Mouse (Mus musculus): ENCODE data around the gene Aim2. TPM values are rescaled to one million over a fixed set of nuclear protein-coding genes. Genes with fewer than 3 reads are reported as not detected.

The Aim2 gene
- polyA plus RNA-seq, 1 experiment from 2014 or later: 5.8 TPM

DNA sequence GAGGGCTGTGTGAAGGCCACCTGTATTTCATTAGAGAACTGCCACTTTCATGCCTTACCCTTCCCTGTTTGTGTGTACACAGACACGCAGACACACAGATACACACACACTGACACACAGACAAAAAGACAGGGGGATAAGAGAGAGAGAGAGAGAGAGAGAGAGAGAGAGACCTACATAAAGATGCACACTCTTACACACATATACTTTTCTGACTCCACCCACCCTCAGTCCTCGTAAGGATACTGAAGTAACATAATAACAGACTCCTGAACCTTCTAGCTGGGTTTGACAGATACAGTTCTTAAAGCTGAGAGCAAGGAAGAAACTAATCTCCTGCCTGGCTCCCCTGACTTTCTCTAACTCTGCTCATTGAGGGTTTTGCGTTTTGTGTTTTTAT is 38.8 kb downstream of the Aim2 start:
- 11% methylated on average over 3 of the region's 3 CpGs for WGBS

DNA sequence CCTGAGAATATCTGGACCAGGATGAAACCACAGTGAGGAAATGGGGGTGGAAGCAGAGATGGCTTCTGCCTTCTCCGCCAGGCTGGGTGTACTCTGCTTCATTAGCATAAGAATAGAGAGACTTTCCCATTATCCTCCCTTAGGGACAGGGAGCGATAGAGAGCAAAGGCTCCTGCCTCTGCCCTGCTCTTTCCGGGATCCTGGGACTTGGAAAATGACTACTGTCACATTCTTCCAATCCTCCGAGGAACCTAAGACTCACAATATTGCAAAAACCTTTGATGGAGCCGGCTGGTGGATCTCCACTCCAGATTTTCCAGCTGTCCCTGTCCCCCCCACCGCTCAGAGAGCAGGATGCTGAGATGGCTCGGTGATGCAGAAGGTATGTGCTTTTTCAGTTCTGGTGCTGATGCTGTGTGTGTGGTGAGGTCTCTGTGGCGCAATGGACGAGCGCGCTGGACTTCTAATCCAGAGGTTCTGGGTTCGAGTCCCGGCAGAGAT is 39.3 kb downstream of the Aim2 start:
- H3K9me3 ChIP-seq (ENCODE audit: control insufficient read depth, low read length): no peaks in the 10 kb centered on the region
- H3K4me3 ChIP-seq (ENCODE audit: low read depth, low read length): peak overlapping the region; percentile 11; the same call in 1 of the 2 replicates
- H3K36me3 ChIP-seq (ENCODE audit: control insufficient read depth, insufficient read depth, low read length): no peaks in the 10 kb centered on the region; the same call in 1 of the 2 replicates
- no peaks in the 10 kb centered on the region for H3K27me3 ChIP-seq (ENCODE audit: control insufficient read depth, insufficient read depth, low read length)
- peaks cover 2% of the 10 kb centered on the region; the same call in 1 of the 2 replicates for H3K4me1 ChIP-seq (replicated peaks; ENCODE audit: control insufficient read depth, insufficient read depth, low read length)
- peak; percentile 85 for DNase-seq (ENCODE audit: low spot score)
- peak; percentile 90 for ATAC-seq (replicated peaks; ENCODE audit: low FRiP score)
- peak overlapping the region; percentile 24; the same call in 1 of the 2 replicates for H3K9ac ChIP-seq (ENCODE audit: low read length)
- peak overlapping the region; percentile 20; the same call in 1 of the 2 replicates for H3K27ac ChIP-seq (ENCODE audit: low read depth, low read length)
- H3K4me2 ChIP-seq (ENCODE audit: low read depth, low read length, severe bottlenecking): peak overlapping the region; percentile 31; the same call in 1 of the 2 replicates
- under 1% methylated on average over 13 of the region's 13 CpGs for WGBS

More for the DNA sequence above, 38.8 kb downstream of the Aim2 start:
- peak overlapping the region; percentile 31 for H3K4me2 ChIP-seq (ENCODE audit: low read depth, low read length, severe bottlenecking)
- DNase-seq (ENCODE audit: low spot score) (no peak), ATAC-seq (replicated peaks; ENCODE audit: low FRiP score) (peak; percentile 32; the same call in 1 of the 2 replicates)
- peak overlapping the region; percentile 24 for H3K9ac ChIP-seq (ENCODE audit: low read length)
- no peaks in the 10 kb centered on the region for H3K9me3 ChIP-seq (ENCODE audit: control insufficient read depth, low read length)
- peak overlapping the region; percentile 6; the same call in 1 of the 2 replicates for H3K4me3 ChIP-seq (ENCODE audit: low read depth, low read length)
- no peaks in the 10 kb centered on the region for H3K27me3 ChIP-seq (ENCODE audit: control insufficient read depth, insufficient read depth, low read length)
- H3K36me3 ChIP-seq (ENCODE audit: control insufficient read depth, insufficient read depth, low read length): no peaks in the 10 kb centered on the region; the same call in 1 of the 2 replicates
- peaks cover 2% of the 10 kb centered on the region; the same call in 1 of the 2 replicates for H3K4me1 ChIP-seq (replicated peaks; ENCODE audit: control insufficient read depth, insufficient read depth, low read length)
- H3K27ac ChIP-seq (ENCODE audit: low read depth, low read length): peak overlapping the region; percentile 20; the same call in 1 of the 2 replicates

DNA sequence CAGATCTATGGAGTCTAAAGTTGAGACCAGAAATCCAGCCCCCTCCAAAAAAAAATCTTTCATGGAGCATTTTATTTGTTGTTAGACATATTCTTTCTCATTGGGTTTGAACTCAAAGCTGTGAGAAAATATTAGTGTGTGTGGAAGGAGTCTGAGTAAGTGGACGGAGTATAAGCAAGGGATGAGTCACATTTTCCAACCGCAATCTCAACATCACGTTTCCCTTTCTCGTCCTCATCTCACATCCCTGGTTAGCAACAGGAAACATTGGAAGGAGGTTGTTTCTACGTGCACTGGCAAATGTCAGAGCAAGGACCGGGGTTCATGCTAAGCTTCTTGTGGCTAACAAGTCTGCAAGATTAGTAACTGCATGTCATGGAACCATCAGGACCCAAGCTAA is 41.1 kb downstream of the Aim2 start:
- Histone ChIP-seq H3K27ac (ENCODE audit: low read depth, low read length) (no peak overlapping the region), H3K4me1 (replicated peaks; ENCODE audit: control insufficient read depth, insufficient read depth, low read length) (peaks cover 2% of the 10 kb centered on the region; the same call in 1 of the 2 replicates), H3K9ac (ENCODE audit: low read length) (no peak overlapping the region), H3K36me3 (ENCODE audit: control insufficient read depth, insufficient read depth, low read length) (no peaks in the 10 kb centered on the region; the same call in 1 of the 2 replicates), H3K4me3 (ENCODE audit: low read depth, low read length) (no peak overlapping the region), H3K4me2 (ENCODE audit: low read depth, low read length, severe bottlenecking) (no peak overlapping the region), H3K9me3 (ENCODE audit: control insufficient read depth, low read length) (no peaks in the 10 kb centered on the region), H3K27me3 (ENCODE audit: control insufficient read depth, insufficient read depth, low read length) (no peaks in the 10 kb centered on the region)
- WGBS: 86% methylated on average over 6 of the region's 6 CpGs
- DNase-seq (ENCODE audit: low spot score): no peak
- ATAC-seq (replicated peaks; ENCODE audit: low FRiP score): no peak

DNA sequence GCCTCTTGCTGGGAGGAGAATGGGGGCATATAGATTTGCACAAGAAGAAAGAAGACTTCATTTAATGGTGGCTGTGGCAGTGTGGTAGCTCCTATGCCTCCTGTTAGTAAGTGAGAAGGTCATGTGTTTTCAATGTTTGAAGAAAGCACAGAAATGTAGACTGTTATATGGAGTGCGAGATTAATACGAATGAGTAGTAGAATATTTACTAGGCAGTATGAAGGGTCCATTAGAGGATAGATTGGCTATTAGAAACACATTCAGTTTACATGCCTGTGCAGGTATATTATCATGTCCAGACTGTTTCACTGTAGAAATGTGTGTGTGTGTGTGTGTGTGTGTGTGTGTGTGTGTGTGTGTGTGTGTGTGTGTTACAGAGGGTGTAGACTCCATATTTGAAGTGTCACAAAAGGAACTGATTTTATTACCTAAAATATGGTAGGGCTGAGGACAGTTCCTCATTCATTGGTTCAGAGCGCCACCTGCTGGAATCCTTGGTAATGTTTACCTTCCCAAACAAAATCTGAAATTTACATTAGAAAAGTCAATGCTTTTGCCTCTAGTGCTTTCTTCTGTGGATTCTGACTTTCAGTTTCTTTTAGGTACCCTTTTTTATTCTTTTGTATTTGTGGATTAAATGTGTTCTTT is 47.8 kb downstream of the Aim2 start:
- DNase-seq (ENCODE audit: low spot score) (peak; percentile 75), ATAC-seq (replicated peaks; ENCODE audit: low FRiP score) (peak; percentile 79)
- Histone ChIP-seq H3K36me3 (ENCODE audit: control insufficient read depth, insufficient read depth, low read length) (no peaks in the 10 kb centered on the region; the same call in 1 of the 2 replicates), H3K4me3 (ENCODE audit: low read depth, low read length) (no peak overlapping the region), H3K9me3 (ENCODE audit: control insufficient read depth, low read length) (no peaks in the 10 kb centered on the region), H3K27ac (ENCODE audit: low read depth, low read length) (no peak overlapping the region), H3K27me3 (ENCODE audit: control insufficient read depth, insufficient read depth, low read length) (no peaks in the 10 kb centered on the region), H3K4me1 (replicated peaks; ENCODE audit: control insufficient read depth, insufficient read depth, low read length) (no peaks in the 10 kb centered on the region), H3K9ac (ENCODE audit: low read length) (no peak overlapping the region), H3K4me2 (ENCODE audit: low read depth, low read length, severe bottlenecking) (no peak overlapping the region)
- WGBS: 31% methylated on average over 3 of the region's 3 CpGs

DNA sequence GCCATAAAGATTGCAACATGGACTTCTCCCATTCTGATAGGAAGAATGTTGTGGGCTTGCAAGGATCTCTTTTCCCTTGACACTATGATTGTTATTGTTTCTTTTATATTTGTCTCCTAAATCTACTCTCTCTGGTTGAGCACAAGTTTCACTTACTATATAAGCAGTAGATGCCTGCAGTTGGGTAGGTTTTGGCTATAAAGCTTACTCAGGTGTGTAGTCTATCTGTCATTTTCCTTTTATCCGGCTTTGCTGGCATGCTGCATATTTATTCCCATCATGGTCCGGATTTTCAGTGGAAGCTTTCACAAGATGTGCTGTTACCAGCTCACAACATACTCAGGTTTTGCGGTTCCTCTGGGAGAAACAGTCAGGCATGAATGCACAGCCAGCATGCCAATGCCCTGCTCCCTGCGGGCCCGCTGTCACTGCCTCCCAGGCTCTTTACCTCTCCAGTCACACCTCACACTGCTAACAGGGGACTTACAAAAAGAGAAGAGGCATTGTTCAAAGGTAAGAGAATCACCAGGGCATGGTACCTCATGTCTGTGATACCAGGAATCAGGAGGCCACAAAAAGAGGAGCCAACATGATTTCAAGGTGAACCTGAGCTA is 54.1 kb downstream of the Aim2 start:
- Histone ChIP-seq H3K27me3 (ENCODE audit: control insufficient read depth, insufficient read depth, low read length) (no peaks in the 10 kb centered on the region), H3K4me2 (ENCODE audit: low read depth, low read length, severe bottlenecking) (no peak overlapping the region), H3K36me3 (ENCODE audit: control insufficient read depth, insufficient read depth, low read length) (no peaks in the 10 kb centered on the region), H3K9ac (ENCODE audit: low read length) (no peak overlapping the region), H3K27ac (ENCODE audit: low read depth, low read length) (no peak overlapping the region), H3K9me3 (ENCODE audit: control insufficient read depth, low read length) (no peaks in the 10 kb centered on the region), H3K4me1 (replicated peaks; ENCODE audit: control insufficient read depth, insufficient read depth, low read length) (no peaks in the 10 kb centered on the region), H3K4me3 (ENCODE audit: low read depth, low read length) (no peak overlapping the region)
- 87% methylated on average over 5 of the region's 5 CpGs for WGBS
- DNase-seq (ENCODE audit: low spot score): no peak
- no peak for ATAC-seq (replicated peaks; ENCODE audit: low FRiP score)

DNA sequence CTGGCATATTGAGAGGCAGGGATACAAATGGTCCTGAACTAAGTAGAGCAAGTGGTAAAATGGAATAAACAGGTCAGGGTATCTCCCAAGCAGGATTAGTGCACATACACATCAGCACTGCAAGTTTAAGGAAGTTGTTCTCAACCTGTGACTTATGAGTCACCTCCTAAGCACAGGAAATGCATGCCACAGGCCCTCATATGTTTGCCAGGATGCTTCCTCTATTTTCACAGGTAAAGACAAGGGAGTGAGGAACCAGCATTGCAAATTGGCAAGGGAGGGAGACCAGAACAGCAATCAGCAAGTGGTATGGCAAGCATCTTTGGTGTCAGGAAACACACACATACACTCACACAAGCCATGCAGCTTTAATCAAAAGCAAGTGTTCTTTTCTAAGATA is 58.4 kb downstream of the Aim2 start:
- Histone ChIP-seq H3K9ac (ENCODE audit: low read length) (no peak overlapping the region), H3K36me3 (ENCODE audit: control insufficient read depth, insufficient read depth, low read length) (no peaks in the 10 kb centered on the region), H3K27ac (ENCODE audit: low read depth, low read length) (no peak overlapping the region), H3K4me2 (ENCODE audit: low read depth, low read length, severe bottlenecking) (no peak overlapping the region), H3K4me1 (replicated peaks; ENCODE audit: control insufficient read depth, insufficient read depth, low read length) (no peaks in the 10 kb centered on the region), H3K9me3 (ENCODE audit: control insufficient read depth, low read length) (no peaks in the 10 kb centered on the region), H3K4me3 (ENCODE audit: low read depth, low read length) (no peak overlapping the region), H3K27me3 (ENCODE audit: control insufficient read depth, insufficient read depth, low read length) (no peaks in the 10 kb centered on the region)
- DNase-seq (ENCODE audit: low spot score): no peak
- ATAC-seq (replicated peaks; ENCODE audit: low FRiP score): no peak

DNA sequence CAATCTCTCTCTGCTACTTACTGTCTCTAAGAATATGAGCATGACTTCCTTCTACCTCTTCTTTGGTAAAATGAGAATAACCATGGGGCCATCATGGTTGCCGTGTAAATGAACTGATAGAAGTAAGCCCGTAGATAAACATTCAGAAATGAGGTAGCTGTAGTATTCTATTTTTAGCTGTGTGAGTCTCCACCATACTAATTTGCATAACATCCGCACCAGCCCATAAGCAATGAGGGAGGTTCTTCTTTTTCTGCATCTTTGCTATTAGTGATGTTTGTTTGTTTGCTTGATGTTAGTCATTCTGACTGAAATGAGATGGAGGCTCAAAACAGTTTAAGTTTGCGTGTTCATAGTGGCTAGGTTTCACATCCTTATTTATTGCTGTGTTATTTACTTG is 61.2 kb downstream of the Aim2 start:
- Histone ChIP-seq H3K4me1 (replicated peaks; ENCODE audit: control insufficient read depth, insufficient read depth, low read length) (no peaks in the 10 kb centered on the region), H3K36me3 (ENCODE audit: control insufficient read depth, insufficient read depth, low read length) (no peaks in the 10 kb centered on the region; the same call in 1 of the 2 replicates), H3K4me2 (ENCODE audit: low read depth, low read length, severe bottlenecking) (no peak overlapping the region), H3K27me3 (ENCODE audit: control insufficient read depth, insufficient read depth, low read length) (no peaks in the 10 kb centered on the region), H3K9ac (ENCODE audit: low read length) (no peak overlapping the region), H3K9me3 (ENCODE audit: control insufficient read depth, low read length) (no peaks in the 10 kb centered on the region), H3K27ac (ENCODE audit: low read depth, low read length) (no peak overlapping the region), H3K4me3 (ENCODE audit: low read depth, low read length) (no peak overlapping the region)
- DNase-seq (ENCODE audit: low spot score): no peak
- WGBS: 93% methylated on average over 4 of the region's 4 CpGs
- ATAC-seq (replicated peaks; ENCODE audit: low FRiP score): no peak

DNA sequence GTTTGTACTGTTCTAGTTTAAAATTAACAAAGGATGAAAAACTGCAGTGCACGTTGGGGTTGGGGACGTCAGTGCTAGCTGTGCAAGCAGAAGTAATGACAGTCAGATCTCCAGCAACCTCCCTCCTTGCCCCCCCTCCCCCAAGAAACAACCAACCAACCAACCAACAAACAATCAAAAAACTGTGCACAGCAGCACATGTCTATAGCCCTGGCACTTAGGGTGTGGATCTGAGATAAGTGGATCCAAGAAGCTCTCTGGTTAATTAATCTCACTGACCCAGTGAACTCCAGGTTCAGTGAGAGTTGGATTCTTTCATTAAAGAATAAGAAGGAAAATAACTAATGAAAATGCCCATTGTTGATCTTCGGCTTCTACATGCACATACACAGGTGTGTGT is 64.0 kb downstream of the Aim2 start:
- ATAC-seq (replicated peaks; ENCODE audit: low FRiP score) (no peak), DNase-seq (ENCODE audit: low spot score) (no peak)
- no peaks in the 10 kb centered on the region for H3K4me1 ChIP-seq (replicated peaks; ENCODE audit: control insufficient read depth, insufficient read depth, low read length)
- H3K4me2 ChIP-seq (ENCODE audit: low read depth, low read length, severe bottlenecking): no peak overlapping the region
- no peak overlapping the region for H3K9ac ChIP-seq (ENCODE audit: low read length)
- H3K27me3 ChIP-seq (ENCODE audit: control insufficient read depth, insufficient read depth, low read length): no peaks in the 10 kb centered on the region
- no peak overlapping the region for H3K27ac ChIP-seq (ENCODE audit: low read depth, low read length)
- H3K4me3 ChIP-seq (ENCODE audit: low read depth, low read length): no peak overlapping the region
- H3K9me3 ChIP-seq (ENCODE audit: control insufficient read depth, low read length): no peaks in the 10 kb centered on the region
- WGBS: 78% methylated on average over 3 of the region's 3 CpGs
- no peaks in the 10 kb centered on the region; the same call in 1 of the 2 replicates for H3K36me3 ChIP-seq (ENCODE audit: control insufficient read depth, insufficient read depth, low read length)

Data from forebrain, embryonic 11.5 days (tissue).